Mouse (Mus musculus) ES-E14 (cell line): ENCODE measurements around the gene Prkag2.

Experiments
- CHD2 ChIP-seq: IDR thresholded peaks from 2 replicates; pipeline ENCODE4 v1.6.1; 2014; ENCODE audit warnings: mild to moderate bottlenecking, low read depth, low read length, inconsistent platforms
- HCFC1 ChIP-seq: IDR thresholded peaks from 2 replicates; pipeline ENCODE4 v1.6.1; 2012; ENCODE audit warnings: low read length, inconsistent platforms, borderline replicate concordance; ENCODE audit not compliant: insufficient read depth
- MAFK ChIP-seq: IDR thresholded peaks from 2 replicates; pipeline ENCODE4 v1.6.1; 2014; ENCODE audit warnings: mild to moderate bottlenecking, low read depth, low read length, inconsistent platforms; ENCODE audit not compliant: insufficient read depth
- ZC3H11A ChIP-seq: IDR thresholded peaks from 2 replicates; pipeline ENCODE4 v1.6.1; 2012; ENCODE audit warnings: low read depth, mild to moderate bottlenecking, inconsistent platforms, low read length, borderline replicate concordance
- ZNF384 ChIP-seq: IDR thresholded peaks from 2 replicates; pipeline ENCODE4 v1.6.1; 2012; ENCODE audit warnings: low read depth, low read length, inconsistent platforms

DNA sequence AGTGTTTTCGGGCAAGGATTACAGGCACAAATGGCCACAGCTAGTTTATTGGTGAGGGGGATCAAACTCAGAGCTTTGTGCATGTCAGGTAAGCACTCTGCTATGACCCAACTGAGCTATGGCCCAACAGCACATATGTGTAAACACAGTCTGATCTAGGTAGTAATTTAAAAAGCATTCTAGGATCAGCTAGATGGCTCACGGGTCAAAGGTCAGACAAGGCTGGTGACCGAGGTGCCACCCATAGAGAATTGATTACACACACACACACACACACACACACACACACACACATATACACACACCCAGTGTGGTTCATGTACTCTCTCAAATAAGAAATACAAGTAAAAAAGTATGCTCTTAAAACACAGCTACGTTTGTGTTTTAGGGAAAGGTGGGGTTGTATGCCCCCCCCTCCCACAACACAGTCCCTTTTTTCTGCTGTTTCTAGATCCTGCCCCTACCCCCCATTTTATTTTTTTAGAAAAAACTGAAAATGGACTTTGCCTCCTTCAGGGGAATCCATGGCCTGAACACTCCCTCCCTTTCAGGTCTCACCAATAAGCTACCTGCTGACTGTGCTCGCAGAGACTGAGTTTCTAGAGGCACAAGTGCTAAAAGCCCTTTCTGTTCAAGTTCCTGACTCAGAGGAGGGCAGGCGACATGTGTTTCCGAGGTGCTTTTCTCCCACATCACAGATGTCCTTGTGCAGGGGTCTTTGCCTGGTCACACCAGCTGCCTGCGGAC is 169.4 kb downstream of the Prkag2 start:
- TF ChIP-seq MAFK (no peak), CHD2 (no peak), ZC3H11A (no peak), ZNF384 (no peak), HCFC1 (no peak)
